In the genomic region with DNA sequence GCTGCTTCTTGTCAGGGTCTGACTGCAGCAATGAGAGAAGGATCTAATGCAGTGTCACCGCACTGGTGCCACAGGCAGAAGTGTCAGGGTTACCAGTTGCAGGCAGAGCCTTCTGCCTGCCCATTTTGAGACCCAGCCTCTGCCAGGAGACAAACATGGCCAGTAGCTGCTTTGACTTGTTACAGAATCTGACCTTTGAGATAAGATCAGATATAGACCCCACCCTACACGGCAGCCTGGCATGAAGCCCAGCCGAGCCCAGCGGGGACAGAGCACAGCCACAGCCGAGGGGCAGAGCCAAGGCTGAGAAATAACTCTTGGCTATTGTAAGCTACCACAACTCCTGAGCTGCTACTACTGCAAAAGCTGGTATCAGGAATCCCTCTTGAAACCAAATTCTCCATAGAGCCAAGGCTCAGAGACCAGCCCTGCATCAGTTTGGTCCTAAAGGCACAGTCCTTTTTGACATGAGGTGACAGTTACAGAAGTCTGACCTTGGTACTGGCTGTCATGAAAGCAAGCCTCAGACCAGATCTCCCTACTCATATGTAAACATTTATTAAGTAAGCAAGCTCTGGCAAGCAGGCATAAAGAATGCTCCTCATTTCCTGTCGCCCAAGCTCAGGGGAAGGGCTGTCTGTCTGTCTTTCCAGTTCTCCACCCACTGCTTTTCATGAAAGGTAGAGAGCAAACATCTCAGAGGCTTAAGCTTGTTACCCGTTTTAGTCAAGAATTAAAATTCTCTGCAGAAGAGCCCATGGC, we compare ENCODE assay signal across 9 mouse cellular contexts.
DNase-seq lines count a peak whose midpoint lies in the region; ATAC-seq and TF ChIP-seq lines count a peak whose summit lies in the region.
"Had no signal": no experiment of that assay in that cellular context is flagged by ENCODE, and none has a peak within 500 bp of the region (broad histone marks: within the 10 kb centered on the region; RNA-seq: fewer than 3 reads in every experiment).

No protein-coding gene starts in this region.

- peak; percentile 72; the same call in 1 of the 2 replicates for ATAC-seq in heart, embryonic 16.5 days (replicated peaks; ENCODE audit: extremely low read depth, insufficient read depth, low FRiP score)
- ATAC-seq in heart, postnatal 0 days (ENCODE audit: insufficient read depth, low read depth): no peak
- ATAC-seq in stomach, postnatal 0 days (ENCODE audit: low FRiP score, low TSS enrichment): 0 out of 2 replicates have a peak, but pooled peaks have one; percentile 25
- no peak for ATAC-seq in midbrain, postnatal 0 days (ENCODE audit: low FRiP score)
- ATAC-seq: midbrain, embryonic 15.5 days had no signal

- peaks cover 7% of the 10 kb centered on the region for H3K4me1 ChIP-seq in heart, embryonic 16.5 days (ENCODE audit: control insufficient read depth, insufficient read depth, low read length)
- peaks cover 15% of the 10 kb centered on the region for H3K4me1 ChIP-seq in heart, postnatal 0 days (ENCODE audit: control insufficient read depth, insufficient read depth)
- peaks cover 5% of the 10 kb centered on the region; the same call in 1 of the 2 replicates for H3K4me1 ChIP-seq in stomach, postnatal 0 days (replicated peaks; ENCODE audit: control insufficient read depth, insufficient read depth)
- no peaks in the 10 kb centered on the region for H3K4me1 ChIP-seq in midbrain, postnatal 0 days (ENCODE audit: insufficient read depth, low read length)

- no peak overlapping the region for H3K4me3 ChIP-seq in heart, embryonic 16.5 days (ENCODE audit: low read length)
- no peak overlapping the region for H3K4me3 ChIP-seq in heart, postnatal 0 days (ENCODE audit: low read depth, low read length)
- no peak overlapping the region for H3K4me3 ChIP-seq in stomach, postnatal 0 days (ENCODE audit: low read depth, low read length)
- no peak overlapping the region for H3K4me3 ChIP-seq in midbrain, postnatal 0 days (ENCODE audit: low read depth, low read length)
- H3K4me3 ChIP-seq: midbrain, embryonic 15.5 days had no signal

- peak overlapping the region; percentile 33 for H3K27ac ChIP-seq in heart, embryonic 16.5 days (ENCODE audit: low read length)
- 0 out of 2 replicates have a peak overlapping the region, but pooled peaks have one; percentile 28 for H3K27ac ChIP-seq in heart, postnatal 0 days (ENCODE audit: low read depth)
- H3K27ac ChIP-seq in stomach, postnatal 0 days (replicated peaks): peak overlapping the region; percentile 65
- no peak overlapping the region for H3K27ac ChIP-seq in midbrain, postnatal 0 days (ENCODE audit: low read depth, low read length)
- H3K27ac ChIP-seq: midbrain, embryonic 15.5 days had no signal

- no peak for TF ChIP-seq EP300 in heart, postnatal 0 days (IDR thresholded peaks at IDR 0.05; ENCODE audit: low read depth)
- TF ChIP-seq EP300 in stomach, postnatal 0 days (optimal IDR thresholded peaks at IDR 0.05): no peak

- H3K36me3 ChIP-seq in heart, embryonic 16.5 days (ENCODE audit: control insufficient read depth, insufficient read depth): no peaks in the 10 kb centered on the region
- H3K36me3 ChIP-seq in heart, postnatal 0 days (replicated peaks; ENCODE audit: control insufficient read depth, insufficient read depth, low read length): no peaks in the 10 kb centered on the region
- H3K36me3 ChIP-seq in stomach, postnatal 0 days (ENCODE audit: control insufficient read depth, insufficient read depth, low read length): no peaks in the 10 kb centered on the region
- no peaks in the 10 kb centered on the region for H3K36me3 ChIP-seq in midbrain, postnatal 0 days (ENCODE audit: insufficient read depth, low read length)
- H3K36me3 ChIP-seq: midbrain, embryonic 15.5 days had no signal

- H3K27me3 ChIP-seq in heart, embryonic 16.5 days (ENCODE audit: control insufficient read depth, insufficient read depth, low read length): no peaks in the 10 kb centered on the region
- H3K27me3 ChIP-seq in heart, postnatal 0 days (ENCODE audit: control insufficient read depth, insufficient read depth, low read length): no peaks in the 10 kb centered on the region
- no peaks in the 10 kb centered on the region for H3K27me3 ChIP-seq in stomach, postnatal 0 days (ENCODE audit: control insufficient read depth, insufficient read depth, low read length)
- peaks cover 5% of the 10 kb centered on the region; the same call in 1 of the 2 replicates for H3K27me3 ChIP-seq in midbrain, postnatal 0 days (ENCODE audit: insufficient read depth, low read length)
- H3K27me3 ChIP-seq: midbrain, embryonic 15.5 days had no signal

- no peak overlapping the region for H3K4me2 ChIP-seq in heart, embryonic 16.5 days (ENCODE audit: low read depth, low read length)
- no peak overlapping the region for H3K4me2 ChIP-seq in heart, postnatal 0 days (ENCODE audit: low read depth, low read length)
- H3K4me2 ChIP-seq in stomach, postnatal 0 days (replicated peaks; ENCODE audit: low read depth): no peak overlapping the region
- H3K4me2 ChIP-seq in midbrain, postnatal 0 days (ENCODE audit: low read depth, low read length, poor library complexity, severe bottlenecking): no peak overlapping the region
- H3K4me2 ChIP-seq: midbrain, embryonic 15.5 days had no signal

- TF ChIP-seq CTCF in heart, postnatal 0 days (IDR thresholded peaks at IDR 0.05; ENCODE audit: low read depth): no peak
- no peak for TF ChIP-seq CTCF in stomach, postnatal 0 days (IDR thresholded peaks at IDR 0.05; ENCODE audit: low read depth)
- TF ChIP-seq CTCF in midbrain, postnatal 0 days (IDR thresholded peaks at IDR 0.05): no peak

- 29% methylated on average over 7 of the region's 7 CpGs for WGBS in heart, embryonic 16.5 days
- WGBS in heart, postnatal 0 days: 32% methylated on average over 7 of the region's 7 CpGs
- WGBS in stomach, postnatal 0 days: 21% methylated on average over 7 of the region's 7 CpGs
- 52% methylated on average over 7 of the region's 7 CpGs for WGBS in midbrain, postnatal 0 days

- H3K9ac ChIP-seq in heart, embryonic 16.5 days (ENCODE audit: low read length): no peak overlapping the region
- no peak overlapping the region for H3K9ac ChIP-seq in heart, postnatal 0 days (replicated peaks; ENCODE audit: low read depth, low read length)
- no peak overlapping the region for H3K9ac ChIP-seq in stomach, postnatal 0 days (ENCODE audit: low read length)
- no peak overlapping the region for H3K9ac ChIP-seq in midbrain, postnatal 0 days (replicated peaks; ENCODE audit: low read length, poor library complexity, severe bottlenecking)
- H3K9ac ChIP-seq: midbrain, embryonic 15.5 days had no signal

- no peaks in the 10 kb centered on the region for H3K9me3 ChIP-seq in heart, embryonic 16.5 days (replicated peaks; ENCODE audit: control insufficient read depth, low read length)
- no peaks in the 10 kb centered on the region for H3K9me3 ChIP-seq in heart, postnatal 0 days (replicated peaks; ENCODE audit: control insufficient read depth, low read length)
- no peaks in the 10 kb centered on the region for H3K9me3 ChIP-seq in stomach, postnatal 0 days (ENCODE audit: control insufficient read depth, low read length)
- H3K9me3 ChIP-seq in midbrain, postnatal 0 days (ENCODE audit: low read length): no peaks in the 10 kb centered on the region
- H3K9me3 ChIP-seq: midbrain, embryonic 15.5 days had no signal

- no peak for DNase-seq in heart, adult 8-10 months (ENCODE audit: low spot score)
- no peak for DNase-seq in heart, postnatal 0 days (ENCODE audit: low spot score)
- DNase-seq in kidney, postnatal 4 days: peak; percentile 53 to 58
- DNase-seq in stomach, postnatal 0 days (ENCODE audit: low spot score): peak; percentile 45
- DNase-seq in natural killer cell, adult 2 months (ENCODE audit: low spot score in 2 of 2): no peak
- DNase-seq in cerebellum, postnatal 25 days: no peak
- DNase-seq in midbrain, postnatal 0 days (ENCODE audit: low spot score): no peak

Comparison
In these comparisons a context has a peak if more than half of its experiments do, and no peak if none do; other contexts are left out.
1. ATAC-seq: peak in heart, embryonic 16.5 days (single experiment) and stomach, postnatal 0 days (single experiment); none in heart, postnatal 0 days (single experiment) and midbrain, postnatal 0 days (single experiment).
2. DNase-seq: peak in kidney, postnatal 4 days (2 of 2) and stomach, postnatal 0 days (single experiment); none in heart, adult 8-10 months (single experiment), heart, postnatal 0 days (single experiment), natural killer cell, adult 2 months (0 of 2), cerebellum, postnatal 25 days (0 of 2) and midbrain, postnatal 0 days (single experiment).